Mouse (Mus musculus) MN1 (cell line): ENCODE results near the gene Gng2.

Experiments
- DNase-seq: peaks from one replicate; pipeline ENCODE4 v3.0.0-alpha.2; 2016; ENCODE audit warnings: low spot score

The Gng2 gene

GRCm38 (mm10) chr14:19977271-19978024 is at the start of gene Gng2:
Gene Gng2 (minus strand): TSS chr14:19977627.
- DNase-seq = peak; percentile 35

GRCm38 (mm10) chr14:20024888-20025719 is 47.7 kb upstream of the Gng2 start:
- DNase-seq = no peak

GRCm38 (mm10) chr14:20023939-20024338 is 46.5 kb upstream of the Gng2 start:
- DNase-seq = no peak

GRCm38 (mm10) chr14:20019486-20019885 is 42.1 kb upstream of the Gng2 start:
- no peak for DNase-seq

- DNase-seq = no peak
These were observed 35.3 kb upstream of the Gng2 start for GRCm38 (mm10) chr14:20012506-20013275.

- no peak for DNase-seq
These were observed 30.0 kb upstream of the Gng2 start for GRCm38 (mm10) chr14:20007446-20007845.

- DNase-seq = no peak
These were observed 27.4 kb upstream of the Gng2 start for GRCm38 (mm10) chr14:20004777-20005289.

GRCm38 (mm10) chr14:19996853-19997252 is 19.4 kb upstream of the Gng2 start:
- DNase-seq = no peak

- DNase-seq = no peak
These were observed 18.5 kb upstream of the Gng2 start for GRCm38 (mm10) chr14:19995943-19996342.

- no peak for DNase-seq
These were observed 16.6 kb upstream of the Gng2 start for GRCm38 (mm10) chr14:19994068-19994467.

GRCm38 (mm10) chr14:19993570-19993883 is 16.1 kb upstream of the Gng2 start:
- no peak for DNase-seq

- DNase-seq = no peak
These were observed 15.6 kb upstream of the Gng2 start for GRCm38 (mm10) chr14:19992873-19993569.

GRCm38 (mm10) chr14:19991861-19992260 is 14.4 kb upstream of the Gng2 start:
- no peak for DNase-seq

GRCm38 (mm10) chr14:19990436-19990993 is 13.1 kb upstream of the Gng2 start:
- no peak for DNase-seq

GRCm38 (mm10) chr14:19988410-19988809 is 11.0 kb upstream of the Gng2 start:
- no peak for DNase-seq

GRCm38 (mm10) chr14:19987358-19987834 is 10.0 kb upstream of the Gng2 start:
- no peak for DNase-seq

GRCm38 (mm10) chr14:19986614-19987357 is 9.4 kb upstream of the Gng2 start:
- DNase-seq = peak; percentile 88

GRCm38 (mm10) chr14:19985912-19986613 is 8.6 kb upstream of the Gng2 start:
- no peak for DNase-seq

- DNase-seq = peak; percentile 72
These were observed 7.9 kb upstream of the Gng2 start for GRCm38 (mm10) chr14:19985107-19985911.
